Mouse (Mus musculus) lung, postnatal 25 days (tissue): ENCODE data around the gene Spint2.
A peak's percentile ranks its signal among the peaks of the same experiment; 100 is the strongest.

Experiments used
- DNase-seq: peaks from one replicate; pipeline ENCODE4 v3.0.0; 2022; ENCODE audit warnings: low spot score

Gene Spint2

GRCm38 (mm10) chr7:29304463-29305262, 23.0 kb upstream of the Spint2 start:
- no peak for DNase-seq

GRCm38 (mm10) chr7:29303738-29304462, 22.2 kb upstream of the Spint2 start, which contains the start of gene Dpf1:
Gene Dpf1, plus strand, starts transcription at chr7:29303951.
- peak; percentile 69 for DNase-seq

DNA sequence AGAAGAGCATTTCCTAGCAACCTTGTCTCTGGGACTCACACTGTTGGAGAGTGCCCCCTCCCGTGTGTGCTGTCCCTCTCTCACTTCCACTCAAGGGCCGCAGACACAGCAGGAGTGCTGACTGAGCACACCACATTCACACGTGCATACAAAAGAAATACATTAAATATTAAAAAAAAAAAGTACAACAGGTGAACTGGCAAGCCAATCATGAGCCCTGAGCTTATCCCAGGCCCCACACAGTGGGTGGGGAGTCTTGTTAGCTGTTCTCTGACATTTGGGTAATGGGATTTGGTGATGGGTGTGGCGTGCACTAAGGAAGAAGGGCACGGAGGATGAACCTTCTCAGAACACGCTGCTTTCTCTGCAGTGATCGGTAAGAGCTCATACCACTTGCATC, 20.9 kb upstream of the Spint2 start:
- no peak for DNase-seq

- peak; percentile 55 for DNase-seq
These were observed 19.4 kb upstream of the Spint2 start for GRCm38 (mm10) chr7:29301127-29301566.

- peak; percentile 83 for DNase-seq
These were observed 15.3 kb upstream of the Spint2 start for GRCm38 (mm10) chr7:29296998-29297397.

GRCm38 (mm10) chr7:29295861-29296647, 14.3 kb upstream of the Spint2 start:
- no peak for DNase-seq

- DNase-seq, result no peak
These were observed 12.5 kb upstream of the Spint2 start for GRCm38 (mm10) chr7:29294111-29294761.

- DNase-seq, result peak; percentile 71
These were observed 11.7 kb upstream of the Spint2 start for GRCm38 (mm10) chr7:29293131-29294065.

DNA sequence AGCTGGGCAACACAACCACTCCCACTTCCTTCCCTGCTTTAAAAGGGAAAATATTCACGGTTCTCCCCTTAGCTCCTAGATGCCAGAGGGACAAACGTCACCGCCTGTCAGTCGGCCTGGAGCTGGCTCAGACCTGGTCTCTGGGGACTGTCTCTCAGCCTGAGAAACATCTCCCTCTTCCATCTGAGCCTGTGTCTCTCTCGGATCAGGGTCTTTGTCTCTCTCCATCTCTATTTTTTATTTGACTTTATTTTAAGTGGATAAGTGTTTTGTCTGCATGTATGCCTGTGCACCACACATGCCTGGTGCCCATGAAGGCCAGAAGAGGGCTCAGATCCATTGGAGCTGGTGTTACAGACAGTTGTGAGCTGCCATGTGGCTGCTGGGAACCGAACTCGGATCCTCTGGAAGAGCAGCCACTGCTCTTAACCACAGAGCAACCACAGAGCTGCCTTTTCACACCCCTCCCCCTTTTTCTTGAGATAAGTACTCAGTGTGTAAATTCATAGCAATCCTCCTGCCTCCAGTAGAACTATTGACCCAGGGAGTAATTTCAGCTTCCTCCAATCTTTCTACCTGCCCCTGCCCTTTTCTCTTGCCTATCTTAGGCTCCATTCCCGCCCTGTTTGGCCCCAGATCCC, 10.9 kb upstream of the Spint2 start:
- peak; percentile 44 for DNase-seq

DNA sequence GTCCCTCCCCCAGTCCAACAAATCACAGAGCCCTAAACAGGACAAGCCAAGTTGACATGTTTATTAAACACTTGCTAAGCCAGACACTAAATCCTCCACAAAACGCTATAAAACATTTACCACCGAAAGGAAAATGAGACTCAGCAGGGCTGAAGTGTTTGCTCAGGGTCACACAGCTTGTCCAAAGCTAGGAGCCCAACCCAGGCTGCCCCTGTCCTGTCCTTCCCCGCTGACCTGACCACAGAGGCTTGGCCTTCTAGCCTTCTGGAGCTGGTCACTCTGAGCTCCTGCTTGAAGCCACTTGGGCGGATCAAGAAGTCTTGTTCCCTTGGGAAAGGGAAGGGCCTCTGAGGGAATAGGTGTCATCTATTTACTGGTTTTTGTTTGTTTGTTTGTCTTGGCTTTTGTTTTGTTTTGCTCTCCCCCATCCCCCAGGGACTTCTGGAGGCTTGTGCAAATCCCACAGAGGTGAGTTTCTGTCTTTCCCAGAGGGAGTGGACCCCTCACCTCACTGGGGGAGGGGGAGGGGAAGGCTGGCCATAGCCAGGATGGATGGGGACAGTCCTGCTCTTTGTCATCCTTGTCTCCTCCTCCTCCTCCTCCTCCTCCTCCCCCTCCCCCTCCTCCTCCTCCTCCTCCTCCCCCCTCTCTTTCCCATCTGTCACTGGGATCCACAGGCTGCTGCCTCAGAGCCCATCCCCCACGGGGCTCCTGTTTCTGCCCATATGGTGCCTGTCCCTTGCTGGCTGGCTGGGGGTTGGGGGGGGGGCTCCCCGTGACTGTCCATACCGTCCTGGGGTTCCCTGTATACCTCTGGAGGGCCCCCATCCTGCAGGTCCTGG, 10.1 kb upstream of the Spint2 start:
- no peak for DNase-seq

- DNase-seq, result no peak
These were observed 9.2 kb upstream of the Spint2 start for GRCm38 (mm10) chr7:29290691-29291485.

DNA sequence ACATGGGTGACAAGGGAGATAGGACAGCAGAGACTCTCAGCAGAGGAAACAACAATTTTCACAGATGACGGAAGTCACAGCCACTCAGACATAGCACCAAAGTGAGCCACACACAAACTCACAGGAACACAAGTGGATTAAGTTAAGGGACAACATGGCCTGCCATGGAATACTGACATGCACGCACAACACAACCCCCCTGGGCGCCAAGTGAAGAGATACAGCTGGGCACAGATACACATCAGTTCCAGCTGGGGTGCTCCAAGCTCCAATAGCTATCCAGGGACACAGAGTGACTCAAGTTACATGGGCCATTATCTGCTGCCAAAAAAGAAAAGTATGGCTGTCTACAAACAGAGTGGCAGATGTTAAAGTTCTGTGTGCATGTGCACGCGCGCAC, 8.1 kb upstream of the Spint2 start:
- peak; percentile 73 for DNase-seq

DNA sequence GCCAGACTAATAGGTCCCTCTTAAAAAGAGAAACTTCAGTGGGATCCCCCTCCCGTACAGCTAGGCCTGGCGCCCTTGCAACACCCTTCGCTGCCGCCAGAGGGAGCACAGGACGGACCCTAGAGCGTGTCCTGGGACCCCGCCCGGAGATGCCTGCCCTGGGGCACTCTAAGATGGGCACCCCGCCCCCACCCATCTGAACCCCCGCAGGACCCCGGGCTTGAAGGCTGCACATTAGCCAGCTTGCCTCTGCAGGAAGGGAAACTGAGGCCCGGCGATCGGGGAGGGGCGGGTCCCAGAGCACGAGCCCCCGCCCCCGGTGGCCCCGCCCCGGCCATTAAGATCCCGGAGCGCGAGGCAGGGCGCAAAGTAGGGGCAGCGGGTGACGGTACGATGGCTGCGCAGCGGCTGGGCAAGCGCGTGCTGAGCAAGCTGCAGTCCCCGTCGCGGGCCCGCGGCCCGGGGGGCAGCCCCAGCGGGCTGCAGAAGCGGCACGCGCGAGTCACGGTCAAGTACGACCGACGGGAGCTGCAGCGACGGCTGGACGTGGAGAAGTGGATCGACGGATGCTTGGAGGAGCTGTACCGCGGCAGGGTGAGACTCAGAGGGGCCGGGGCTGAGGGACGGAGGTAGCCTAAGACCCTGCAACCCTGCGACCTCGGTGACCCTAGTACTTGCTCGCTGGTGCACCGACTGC, 7.4 kb upstream of the Spint2 start, which contains the start of gene Ppp1r14a:
Ppp1r14a (plus strand) TSS at position 367 of the 697 bp plus-strand sequence.
- peak; percentile 70 for DNase-seq

GRCm38 (mm10) chr7:29288079-29288478, 6.4 kb upstream of the Spint2 start:
- peak; percentile 62 for DNase-seq

DNA sequence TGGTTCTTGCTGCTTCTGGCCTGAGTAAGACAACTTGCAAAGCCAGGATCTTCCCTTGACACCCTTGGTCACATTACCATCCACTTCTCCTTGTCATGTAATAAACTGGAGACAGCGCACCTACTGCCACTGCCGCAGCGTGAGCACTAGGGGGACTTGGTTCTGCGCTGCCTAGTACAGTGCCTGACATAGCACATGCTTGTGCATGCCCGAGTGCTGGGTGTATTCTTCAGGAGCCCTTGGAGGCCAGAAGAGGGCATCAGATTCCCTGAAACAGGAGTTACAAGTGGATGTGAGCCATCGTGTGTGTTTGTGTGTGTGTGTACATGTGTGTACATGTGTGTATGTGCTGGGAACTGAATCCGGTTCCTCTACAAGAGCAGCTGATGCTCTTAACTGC, 5.8 kb upstream of the Spint2 start:
- DNase-seq, result no peak

- DNase-seq, result no peak
These were observed 2.8 kb upstream of the Spint2 start for GRCm38 (mm10) chr7:29284523-29284922.

GRCm38 (mm10) chr7:29283876-29284275, 2.2 kb upstream of the Spint2 start:
- DNase-seq, result no peak

DNA sequence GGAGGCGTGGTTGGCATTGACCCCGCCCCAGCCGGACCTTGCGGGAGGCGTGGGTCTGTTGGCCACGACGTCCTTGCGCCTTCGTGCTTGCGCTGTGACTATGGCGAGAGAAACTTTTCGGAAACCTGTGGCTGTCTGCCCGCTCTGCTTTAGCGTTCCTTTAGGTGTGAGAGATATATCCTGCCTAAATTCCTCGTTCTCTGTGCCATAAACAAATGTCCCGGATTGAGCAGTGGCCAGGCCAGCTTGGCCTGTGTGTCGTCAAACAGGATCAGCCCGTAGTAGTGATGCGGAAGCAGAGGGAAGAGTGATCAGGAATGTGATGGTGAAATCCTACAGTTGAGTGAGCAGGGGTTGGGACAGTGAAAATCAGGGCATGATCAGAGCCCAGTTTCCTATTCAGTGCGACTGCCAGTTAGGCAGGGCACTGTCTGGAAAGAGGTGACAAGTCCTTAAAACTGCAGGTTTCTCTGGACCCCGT, 402 bp upstream of the Spint2 start:
- no peak for DNase-seq
